Mouse (Mus musculus) cerebellum, adult 11-12 months (tissue): ENCODE results near the gene Ccdc167.

Experiments
- DNase-seq: peaks from one replicate; pipeline ENCODE4 v3.0.0; 2022

Ccdc167 gene

DNA sequence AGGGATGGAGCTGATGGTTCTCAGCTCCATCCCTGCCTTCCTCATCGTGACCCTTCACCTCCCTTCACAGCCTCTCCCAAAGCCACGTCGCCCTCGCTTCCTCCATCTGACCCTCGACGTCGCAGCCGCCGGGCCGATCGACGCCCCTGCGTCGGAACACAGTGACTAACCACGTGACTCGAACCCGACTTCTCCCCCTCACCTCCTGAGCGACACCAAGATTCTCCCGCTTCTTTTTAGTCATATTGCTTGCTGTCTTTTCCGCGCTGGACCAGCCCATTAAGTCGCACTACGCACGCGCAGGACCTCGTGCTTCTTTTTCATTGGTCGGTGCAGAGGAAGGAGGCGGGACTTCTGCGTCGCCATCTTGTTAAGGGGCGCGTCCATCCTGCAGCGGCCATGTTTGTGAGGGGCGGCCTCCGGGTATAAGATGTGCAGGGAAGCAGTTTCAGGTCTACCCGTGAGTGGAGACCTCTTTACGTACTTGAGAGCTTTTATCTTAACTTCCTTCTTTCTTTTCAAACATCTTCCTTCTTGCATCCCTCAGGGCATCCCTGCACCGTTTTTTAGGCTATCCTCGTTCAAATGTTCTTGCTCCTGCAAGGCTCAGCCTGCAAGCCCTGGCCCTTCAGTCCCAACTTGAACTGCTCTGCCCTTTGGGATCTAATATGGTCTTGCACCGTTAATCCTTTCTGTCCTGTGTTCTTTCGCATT, at the start of gene Ccdc167:
Gene Ccdc167 (minus strand): TSS at position 313 of the 714 bp plus-strand sequence.
- DNase-seq: peak; percentile 96

DNA sequence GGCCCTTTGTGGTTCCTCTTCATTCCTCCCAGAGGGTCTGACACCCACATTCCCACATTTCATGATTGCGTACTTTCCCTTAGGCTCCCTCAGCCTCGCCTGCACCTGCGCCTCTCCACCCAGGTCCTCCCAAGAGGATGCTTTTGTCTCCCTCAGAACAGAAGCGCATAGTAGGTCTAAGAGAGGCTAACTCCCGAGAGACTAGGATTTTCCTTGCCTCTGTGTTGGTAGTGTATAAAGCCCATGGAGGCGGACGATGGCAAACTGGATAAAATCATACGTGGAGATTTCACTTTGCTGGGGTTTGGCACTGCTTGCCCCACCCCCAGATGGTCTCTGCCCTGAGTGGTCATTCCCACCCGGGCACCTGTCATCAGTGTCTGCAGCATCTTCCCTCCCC, 48.5 kb upstream of the Ccdc167 start:
- no peak for DNase-seq

DNA sequence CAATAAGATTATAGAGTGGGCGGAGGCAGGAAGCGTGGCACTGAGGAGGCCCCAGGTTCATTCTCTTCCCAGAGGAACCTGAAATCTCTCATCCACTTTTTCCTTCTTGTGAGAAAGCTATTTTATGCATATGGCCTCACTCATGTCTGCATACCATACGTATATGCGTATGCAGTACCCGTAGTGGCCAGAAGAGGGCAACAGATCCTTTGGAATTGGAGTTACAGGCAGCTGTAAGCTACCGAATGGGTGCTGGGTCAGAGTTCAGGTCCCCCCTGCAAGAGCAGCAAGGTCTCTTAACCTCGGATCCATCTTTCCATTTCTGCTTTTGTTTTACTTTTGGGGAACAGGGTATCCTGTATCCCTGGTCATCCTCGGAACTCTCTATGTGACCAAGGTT, 45.7 kb upstream of the Ccdc167 start:
- no peak for DNase-seq

DNA sequence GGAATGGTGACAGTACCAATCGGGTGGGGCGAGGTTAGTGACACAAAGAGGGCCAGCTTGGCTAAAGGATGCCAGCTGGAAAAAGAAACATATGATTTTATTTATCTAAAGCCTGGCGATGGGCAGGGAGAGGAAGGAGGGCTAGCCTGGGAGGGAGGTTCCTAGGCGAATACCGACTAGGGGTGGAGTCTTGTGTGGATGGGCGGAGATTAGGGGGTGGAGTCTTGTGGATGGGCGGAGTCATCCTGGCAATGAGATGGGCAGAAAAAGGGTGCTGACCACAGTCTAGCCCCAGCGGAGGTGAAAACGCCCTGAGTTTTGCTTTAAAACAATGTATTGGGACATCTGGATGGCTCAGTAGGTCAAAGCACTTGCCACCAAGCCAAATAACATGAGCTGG, 45.1 kb upstream of the Ccdc167 start:
- no peak for DNase-seq

DNA sequence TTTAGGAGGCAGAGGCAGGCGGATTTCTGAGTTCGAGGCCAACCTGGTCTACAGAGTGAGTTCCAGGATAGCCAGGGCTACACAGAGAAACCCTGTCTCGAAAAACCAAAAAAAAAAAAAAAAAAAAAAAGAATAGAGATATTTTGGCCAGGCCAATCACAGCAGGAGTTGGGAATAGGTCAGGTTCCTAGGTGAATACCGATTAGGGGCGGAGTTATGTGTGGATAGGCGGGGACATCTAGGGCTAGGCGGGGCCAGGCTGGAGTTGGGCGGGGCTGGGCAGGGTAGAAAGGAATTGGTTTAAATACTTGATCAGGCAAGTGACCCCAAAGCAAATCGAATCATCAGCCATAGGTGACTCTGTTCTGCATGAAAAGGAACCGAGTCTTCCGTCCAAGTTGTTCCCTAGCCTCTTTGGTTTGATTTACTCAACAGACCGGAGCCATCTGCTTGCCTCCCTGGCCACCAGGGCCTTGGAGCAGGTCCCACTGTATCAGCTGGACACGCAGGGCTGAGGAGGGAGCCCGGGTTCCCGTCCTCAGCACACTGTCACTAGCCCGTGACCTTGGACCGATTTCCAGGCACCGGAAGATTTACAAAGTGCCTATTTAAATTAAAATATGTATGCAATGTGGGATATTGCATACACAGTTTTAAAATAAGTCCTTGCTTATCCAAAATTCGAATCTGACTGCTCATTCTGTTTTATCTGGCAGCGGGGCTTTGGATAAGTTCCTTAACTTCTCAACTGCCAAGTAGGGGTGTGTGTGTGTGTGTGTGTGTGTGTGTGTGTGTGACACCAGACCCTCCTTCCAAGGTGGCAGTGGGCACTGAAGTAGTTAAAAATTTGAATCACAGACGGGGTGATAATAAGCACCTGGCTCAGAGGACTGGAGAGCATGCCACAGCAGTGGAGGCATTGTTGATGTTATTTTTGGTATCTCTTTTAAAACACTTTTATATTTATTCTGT, 43.8 kb upstream of the Ccdc167 start:
- peak; percentile 94 for DNase-seq

DNA sequence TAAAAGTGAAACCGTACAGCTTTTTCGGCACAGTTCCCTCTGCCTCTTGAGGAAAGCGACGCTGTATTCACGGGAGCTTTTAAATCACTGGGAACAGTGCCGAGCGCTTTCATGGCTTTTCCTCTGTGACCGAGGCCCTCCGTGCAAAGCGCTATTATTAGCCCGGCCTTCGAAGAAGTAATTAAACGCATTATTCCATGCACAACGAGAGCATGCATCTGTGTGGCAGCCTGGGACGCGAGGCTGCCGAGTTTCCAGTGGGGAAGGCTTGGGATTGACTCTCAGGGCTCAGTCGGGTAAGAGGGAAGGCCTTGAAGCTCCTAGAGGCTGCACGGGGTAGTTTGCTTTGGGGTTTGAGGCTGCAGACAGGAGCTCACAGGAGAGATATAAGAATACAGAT, 43.1 kb upstream of the Ccdc167 start:
- DNase-seq: no peak

DNA sequence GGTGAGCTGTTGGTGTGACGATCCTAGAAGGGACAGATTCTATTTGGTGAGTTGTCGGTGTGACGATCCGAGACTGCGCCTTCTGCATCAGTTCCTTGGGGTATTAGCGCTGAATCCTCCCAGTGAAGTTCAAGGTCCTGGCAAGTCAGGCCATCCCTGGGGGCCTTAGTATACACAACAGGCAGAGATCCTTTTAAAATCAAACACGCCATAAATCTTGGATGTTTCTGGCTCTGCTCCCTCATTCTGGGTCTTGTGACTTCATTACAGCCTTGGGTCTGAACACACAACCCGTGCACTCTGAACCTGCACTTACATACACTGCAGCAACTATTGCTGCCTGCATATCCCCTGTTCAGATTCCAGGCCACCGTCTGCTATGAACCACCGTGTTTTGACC, 39.5 kb upstream of the Ccdc167 start:
- DNase-seq: no peak

DNA sequence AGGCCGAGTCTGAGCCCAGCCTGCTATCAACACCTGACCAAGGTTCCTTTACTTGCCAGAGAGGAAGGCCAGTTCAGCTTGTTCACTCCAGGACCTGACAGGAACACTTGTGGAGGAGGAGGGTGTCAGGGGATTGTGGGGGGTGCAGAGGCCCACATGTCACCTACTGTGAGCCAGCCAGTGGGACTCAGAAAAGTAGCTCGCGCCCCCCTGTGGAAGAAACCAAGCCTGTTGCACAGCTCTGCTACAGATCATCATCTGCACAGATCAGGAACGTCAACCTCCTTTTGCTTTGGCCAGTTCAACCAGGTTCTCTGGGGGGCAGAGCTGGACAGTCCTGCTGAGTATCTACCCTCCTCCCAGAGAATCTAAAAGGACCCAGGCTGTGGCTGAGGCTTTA, 37.7 kb upstream of the Ccdc167 start:
- DNase-seq: no peak

DNA sequence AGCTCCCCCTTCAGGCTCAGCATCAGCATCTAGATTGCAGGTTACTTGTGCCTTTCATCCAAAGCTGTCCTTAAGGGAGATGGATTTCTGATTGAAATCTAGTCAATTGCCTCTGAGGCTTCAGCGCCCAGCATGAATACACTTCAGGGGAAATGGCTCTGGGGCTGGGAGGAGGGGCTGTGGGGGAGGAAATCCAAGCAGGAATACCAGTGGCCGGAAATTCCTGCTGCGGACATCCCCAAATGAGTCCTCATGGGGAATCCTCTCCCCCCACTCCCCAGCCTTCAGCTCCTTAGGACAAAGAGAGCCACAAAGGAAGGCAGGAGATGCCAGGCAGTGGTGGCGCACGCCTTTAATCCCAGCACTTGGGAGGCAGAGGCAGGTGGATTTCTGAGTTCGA, 30.6 kb upstream of the Ccdc167 start:
- no peak for DNase-seq

DNA sequence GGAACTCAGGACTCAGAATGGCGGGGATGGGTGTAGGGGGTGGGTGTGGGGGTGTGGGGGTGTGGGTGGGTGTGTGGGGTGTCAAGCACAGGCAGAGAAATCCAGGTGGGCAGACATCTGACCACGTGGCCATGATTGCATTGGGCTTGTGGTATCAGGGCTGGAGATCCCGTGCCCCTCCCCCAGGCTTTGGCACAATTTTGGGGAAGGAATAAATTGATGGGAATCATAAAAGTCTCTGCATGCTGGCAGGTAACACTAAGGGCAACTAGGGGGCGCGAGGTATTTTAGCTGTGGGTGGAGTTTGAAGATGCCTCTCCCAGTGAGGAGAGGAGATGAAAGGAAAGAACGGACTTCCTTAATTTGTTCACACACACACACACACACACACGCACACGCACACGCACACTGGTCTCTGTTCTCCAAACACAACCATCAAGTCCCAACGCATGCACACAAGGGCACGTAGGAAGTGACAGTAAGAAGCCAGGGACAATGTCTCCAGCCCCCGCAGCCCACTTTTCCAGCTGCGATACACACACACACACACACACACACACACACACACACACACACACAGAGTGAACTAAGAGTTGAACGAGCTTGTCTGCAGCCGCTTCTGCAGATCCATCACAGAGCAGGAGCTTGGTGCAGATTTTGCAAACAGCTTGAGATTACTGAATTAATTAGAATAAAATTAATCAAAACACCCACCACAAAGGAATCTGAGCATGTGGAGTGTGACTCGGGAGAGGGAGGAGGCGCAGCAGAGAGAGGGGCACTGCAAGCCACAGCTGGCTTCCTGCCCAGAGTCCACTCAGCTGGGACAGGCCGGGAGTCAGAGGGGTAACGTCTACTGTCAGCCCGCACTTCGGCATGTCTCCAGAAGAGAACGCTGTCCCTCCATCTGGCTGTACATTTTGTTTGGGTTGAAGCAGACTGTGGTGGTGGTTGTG, 21.3 kb upstream of the Ccdc167 start:
- no peak for DNase-seq

DNA sequence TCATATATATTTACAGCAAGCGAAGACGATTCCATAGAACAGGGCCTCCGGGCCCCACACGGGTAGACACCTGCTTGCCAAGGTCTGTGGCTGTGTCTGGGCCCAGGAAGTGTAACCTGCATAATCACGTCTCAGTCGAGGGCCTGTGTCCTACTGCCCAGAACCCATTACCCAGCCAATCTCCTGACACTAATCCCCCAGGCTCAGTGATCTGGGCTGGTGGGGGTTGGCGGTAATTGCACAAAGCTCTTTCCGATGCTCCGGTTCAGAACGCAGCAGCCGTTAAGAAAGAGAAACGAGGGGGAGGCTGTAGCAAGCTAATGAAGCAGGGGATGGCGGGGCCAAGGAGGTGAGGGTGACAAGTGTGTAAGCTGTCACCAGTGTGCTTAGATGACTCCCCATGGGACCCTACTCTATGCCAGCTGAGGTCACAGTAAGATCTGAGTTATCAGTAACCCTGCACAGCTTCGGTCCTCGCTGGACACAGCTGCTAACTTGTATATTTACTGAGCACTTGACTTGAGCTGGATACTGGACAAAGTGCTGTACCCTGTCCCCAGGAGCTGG, 19.7 kb upstream of the Ccdc167 start:
- DNase-seq: no peak

DNA sequence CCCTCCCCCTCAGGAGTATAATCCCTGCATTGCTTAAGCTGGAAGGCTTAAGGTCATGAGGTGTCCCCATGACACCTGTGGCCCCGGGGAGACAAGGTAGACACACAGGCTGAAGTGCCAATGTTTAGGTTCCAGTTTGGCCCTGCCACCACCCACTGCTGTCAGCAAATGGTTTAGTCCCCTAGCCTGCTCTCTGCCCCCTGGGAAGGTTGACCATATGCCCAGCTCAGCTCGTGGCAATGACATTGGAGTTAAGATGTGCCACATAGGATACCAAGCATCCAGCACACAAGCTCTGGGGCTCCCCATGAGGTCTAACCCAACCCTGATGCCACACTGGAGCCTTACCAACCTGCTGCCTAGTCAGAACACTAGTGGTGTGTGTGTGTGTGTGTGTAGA, 15.7 kb upstream of the Ccdc167 start:
- DNase-seq: peak; percentile 59

DNA sequence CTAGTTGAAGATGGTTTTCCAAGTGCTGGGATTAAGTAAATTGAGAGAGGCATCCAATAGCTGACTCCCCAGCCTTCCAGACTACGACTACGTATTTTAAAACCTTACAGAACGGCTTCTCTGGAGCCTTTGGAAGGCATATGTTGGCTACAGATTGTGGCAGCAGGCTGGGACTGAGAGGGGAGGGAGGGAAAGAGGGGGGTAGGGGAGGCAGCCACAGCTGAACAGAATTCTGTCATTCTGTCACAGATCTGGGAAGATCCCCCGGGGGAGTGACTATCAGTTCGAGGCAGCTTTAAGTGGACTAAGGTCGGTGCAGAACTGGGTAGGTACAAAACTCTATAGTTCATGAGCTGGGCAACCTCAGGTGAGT, 15.1 kb upstream of the Ccdc167 start:
- no peak for DNase-seq

DNA sequence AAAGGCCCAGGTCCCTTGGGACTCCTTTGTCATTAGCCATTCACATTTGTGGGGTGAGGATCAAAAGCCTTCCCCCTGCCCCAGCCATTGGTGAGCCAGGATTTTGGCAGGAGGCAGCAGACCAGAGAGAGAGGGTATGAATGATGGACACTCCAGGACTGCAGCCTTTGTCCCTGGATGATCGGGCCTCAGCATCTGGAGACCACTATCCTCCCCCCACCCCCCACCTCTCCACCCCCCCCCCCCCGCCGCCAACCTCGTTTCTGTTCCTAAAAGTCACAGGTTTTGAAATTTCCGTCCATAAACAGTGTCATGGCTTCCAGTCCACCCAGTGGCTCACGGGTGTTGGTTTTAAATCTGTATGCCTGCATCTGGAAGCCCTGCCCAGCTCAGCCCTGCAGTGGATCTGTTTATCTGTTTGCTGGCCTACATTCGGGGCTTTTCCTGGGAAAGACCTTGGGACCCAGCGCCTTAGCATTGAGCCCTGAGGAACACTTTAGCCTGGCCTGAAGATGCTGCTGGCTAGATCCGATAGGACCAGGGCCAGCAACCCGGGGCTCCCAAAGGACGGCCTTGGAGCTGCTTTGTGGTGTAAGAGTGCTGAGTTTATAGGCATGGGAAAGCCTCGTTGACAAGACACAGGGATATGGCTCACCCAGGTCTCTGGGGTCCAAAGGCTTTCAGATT, 14.6 kb upstream of the Ccdc167 start:
- peak; percentile 44 for DNase-seq

DNA sequence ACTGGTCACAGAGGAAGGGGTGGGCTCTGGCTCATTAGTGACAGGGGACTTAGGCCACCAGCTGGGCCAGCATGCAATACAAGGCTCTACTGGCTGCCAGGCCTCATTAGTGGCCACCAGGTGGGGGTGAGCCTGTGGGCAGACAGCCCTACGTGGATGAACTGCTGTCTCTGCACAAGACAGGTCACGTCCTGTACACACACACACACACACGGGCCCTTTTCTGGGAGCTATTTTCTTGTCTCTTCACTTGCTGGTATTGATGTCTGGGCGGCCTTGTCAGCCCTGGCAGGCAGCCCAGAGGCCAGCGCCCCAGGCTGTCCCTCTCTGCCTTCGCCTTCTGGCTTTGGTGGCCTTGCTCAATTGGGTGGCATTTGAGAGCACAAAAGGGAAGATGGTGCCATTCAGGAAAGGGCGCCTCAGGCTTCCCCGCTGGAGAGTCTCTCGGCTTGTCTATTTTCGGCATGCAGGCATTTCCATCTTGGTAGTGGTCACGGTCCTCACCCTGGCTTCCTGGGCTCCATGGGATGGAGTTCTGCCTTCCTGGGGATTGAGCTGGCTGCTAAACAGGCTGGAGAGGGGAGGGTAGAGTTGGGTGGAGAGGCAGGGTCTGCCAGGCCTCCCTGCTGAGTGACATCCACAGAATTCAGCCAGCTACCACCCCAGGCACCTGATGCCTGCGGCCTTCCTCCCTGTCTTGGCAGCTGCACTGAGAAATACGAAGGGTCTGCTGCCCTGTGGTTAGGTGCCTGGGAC, 13.8 kb upstream of the Ccdc167 start:
- peak; percentile 81 for DNase-seq

DNA sequence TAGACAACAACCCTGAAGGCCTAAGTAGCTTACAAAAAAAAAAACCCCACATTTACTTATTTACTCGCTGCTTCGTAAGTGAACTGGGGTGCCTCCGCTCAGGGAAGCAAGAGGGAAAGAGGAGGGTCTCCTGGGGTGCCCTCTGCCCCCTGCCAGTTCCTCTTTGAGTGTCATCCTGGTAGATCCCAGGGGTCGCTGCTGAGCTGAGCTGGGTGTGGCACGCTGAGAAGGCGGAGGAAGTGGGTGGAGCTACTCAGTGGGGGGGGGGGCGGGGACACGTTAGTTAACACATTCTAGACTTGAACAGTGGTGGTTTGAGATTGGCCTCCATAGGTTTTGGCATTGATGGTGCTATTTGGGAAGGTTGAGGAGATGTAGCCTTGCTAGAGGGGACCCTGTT, 11.2 kb upstream of the Ccdc167 start:
- DNase-seq: no peak

DNA sequence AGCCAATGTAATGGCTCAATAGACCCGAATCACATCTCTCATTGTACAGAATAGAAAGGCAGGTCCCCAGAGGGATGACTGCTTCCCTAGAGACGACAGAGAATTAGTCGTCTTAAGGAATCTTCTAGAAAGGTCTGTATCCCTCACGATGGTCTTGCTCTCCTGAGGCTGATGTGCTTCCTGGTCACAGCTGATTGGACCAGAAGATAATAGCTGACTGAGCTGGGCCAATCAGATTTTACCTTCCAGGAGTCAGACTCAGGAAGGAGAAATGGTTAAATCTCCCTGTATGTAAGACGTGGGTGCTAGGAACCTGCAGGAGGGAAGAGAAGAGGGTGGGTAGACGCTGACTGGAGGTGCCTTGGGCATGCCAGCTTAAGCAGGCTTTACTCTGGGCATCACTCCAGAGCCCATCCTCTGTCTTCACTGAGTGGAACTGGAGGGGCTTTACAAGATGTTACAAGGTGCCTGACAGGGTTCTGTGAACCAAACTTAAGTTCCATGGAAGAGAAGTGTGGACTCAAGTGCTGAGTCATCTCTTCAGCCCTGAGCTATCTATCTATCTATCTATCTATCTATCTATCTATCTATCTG, 8.3 kb upstream of the Ccdc167 start:
- no peak for DNase-seq

DNA sequence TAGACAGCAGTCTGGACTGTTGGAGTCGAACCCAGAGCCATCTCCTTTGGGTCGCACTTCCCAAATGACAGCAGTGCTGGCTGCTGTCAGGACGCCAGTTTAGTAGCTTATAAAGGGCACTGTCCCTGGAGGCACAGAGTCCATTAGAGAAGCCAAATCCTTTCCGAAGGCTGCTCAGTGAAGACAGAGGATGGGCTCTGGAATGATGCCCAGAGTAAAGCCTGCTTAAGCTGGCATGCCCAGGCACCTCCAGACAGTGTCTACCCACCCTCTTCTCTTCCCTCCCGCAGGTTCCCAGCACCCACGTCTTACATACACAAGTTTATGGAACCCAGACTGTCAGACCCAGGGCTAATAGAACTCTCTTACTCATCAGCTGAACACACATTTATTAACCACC, 7.8 kb upstream of the Ccdc167 start:
- DNase-seq: no peak

DNA sequence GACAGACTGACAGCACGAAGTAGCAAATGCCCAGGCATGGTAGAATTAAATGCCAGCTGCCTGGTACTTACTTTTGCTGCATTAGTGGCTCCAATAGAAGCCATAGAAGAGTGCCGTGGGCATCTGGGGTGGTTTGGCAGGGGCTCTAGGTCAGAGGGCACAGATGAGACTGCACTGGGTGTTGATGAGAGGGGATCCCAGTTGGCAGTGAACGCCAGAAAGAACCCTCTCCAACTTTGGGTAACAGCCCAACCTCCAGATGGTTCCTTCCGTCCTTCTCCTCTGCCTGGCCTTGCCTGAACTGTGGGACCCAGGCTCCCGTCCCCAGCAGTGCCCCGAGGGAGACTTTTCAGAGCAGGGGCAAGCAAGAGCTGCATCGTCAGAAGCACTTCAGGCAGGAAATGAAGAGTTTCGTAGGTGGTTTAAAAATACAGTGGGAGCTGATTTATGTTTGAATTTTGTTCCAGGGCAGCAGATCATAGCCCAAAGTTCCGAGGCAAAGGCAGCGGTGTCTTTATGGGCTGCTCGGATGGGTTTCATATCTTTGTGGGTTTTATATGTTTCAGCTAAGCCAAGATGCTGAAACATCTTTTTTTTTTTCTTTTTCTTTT, 4.0 kb upstream of the Ccdc167 start:
- peak; percentile 62 for DNase-seq
